ENCODE assay signal across 21 mouse cellular contexts in the genomic region with DNA sequence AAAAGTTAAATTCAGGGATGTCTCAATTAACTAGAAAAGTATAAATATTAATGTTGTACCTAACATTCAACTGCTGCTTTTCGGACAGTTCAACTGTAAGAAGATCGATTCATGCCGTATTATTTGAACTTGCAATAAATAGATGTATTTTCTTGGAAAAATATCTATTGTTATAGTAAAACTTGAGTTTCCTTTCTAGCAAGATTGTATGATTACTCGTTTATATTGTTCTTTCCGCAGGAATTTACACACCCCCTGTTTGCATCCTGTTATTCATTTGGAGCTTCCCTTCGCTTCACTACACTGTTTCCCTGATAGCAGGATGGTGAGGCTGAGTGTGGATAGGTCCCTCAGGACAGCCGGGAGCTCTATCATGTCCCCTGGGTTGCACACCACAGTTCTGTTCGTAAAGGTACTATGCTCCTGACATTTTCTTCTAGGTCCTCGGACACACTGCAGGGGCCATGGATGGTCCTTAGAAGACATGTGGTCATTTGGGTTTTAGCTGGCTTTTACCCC. TPM values are rescaled to one million over a fixed set of nuclear protein-coding genes. Genes with fewer than 3 reads are reported as not detected.
DNase-seq lines count a peak whose midpoint lies in the region; ATAC-seq and TF ChIP-seq lines count a peak whose summit lies in the region.
"Had no signal": no experiment of that assay in that cellular context is flagged by ENCODE, and none has a peak within 500 bp of the region (broad histone marks: within the 10 kb centered on the region; RNA-seq: fewer than 3 reads in every experiment).

No protein-coding gene starts in this region.

- H3K36me3 ChIP-seq in kidney, embryonic 15.5 days: peaks cover 14% of the 10 kb centered on the region; the same call in 1 of the 2 replicates
- H3K36me3 ChIP-seq in kidney, embryonic 14.5 days (ENCODE audit: control insufficient read depth, insufficient read depth, low read length): no peaks in the 10 kb centered on the region
- H3K36me3 ChIP-seq in lung, embryonic 14.5 days (ENCODE audit: insufficient read depth): peaks cover 4% of the 10 kb centered on the region; the same call in 1 of the 2 replicates
- H3K36me3 ChIP-seq: forebrain, embryonic 10.5 days; heart, embryonic 13.5 days; hindbrain, embryonic 10.5 days had no signal

- DNase-seq in heart, adult 18-20 months: peak; percentile 26 to 49
- DNase-seq in heart, postnatal 25 days (ENCODE audit: low spot score): no peak
- DNase-seq in lung, embryonic 14.5 days: peak; percentile 42
- DNase-seq in lung, postnatal 36 days: peak; percentile 59
- DNase-seq in spleen, postnatal 36 days (ENCODE audit: low spot score in 2 of 2): no peak
- DNase-seq: adrenal gland, postnatal 36 days; cerebellum, adult 18-20 months; cerebellum, postnatal 36 days; midbrain, embryonic 14.5 days; thymus, postnatal 25 days had no signal

- intact Hi-C loops in heart, postnatal 25 days (cut with DNase I): no loop called here

- no peak for ATAC-seq in kidney, embryonic 15.5 days (replicated peaks; ENCODE audit: low FRiP score)
- no peak for ATAC-seq in kidney, embryonic 14.5 days (ENCODE audit: low FRiP score, low TSS enrichment)
- no peak for ATAC-seq in lung, embryonic 14.5 days (ENCODE audit: insufficient read depth)
- ATAC-seq: hindbrain, postnatal 0 days; intestine, postnatal 0 days had no signal

- H3K4me2 ChIP-seq in kidney, embryonic 15.5 days: no peak overlapping the region
- no peak overlapping the region for H3K4me2 ChIP-seq in kidney, embryonic 14.5 days (replicated peaks; ENCODE audit: low read depth, low read length)
- H3K4me2 ChIP-seq in lung, embryonic 14.5 days: no peak overlapping the region
- H3K4me2 ChIP-seq: heart, embryonic 13.5 days had no signal

- H3K4me3 ChIP-seq in kidney, embryonic 15.5 days (replicated peaks): no peak overlapping the region
- no peak overlapping the region for H3K4me3 ChIP-seq in kidney, embryonic 14.5 days (ENCODE audit: low read length)
- no peak overlapping the region for H3K4me3 ChIP-seq in lung, embryonic 14.5 days (ENCODE audit: low read depth, low read length)
- H3K4me3 ChIP-seq: forebrain, embryonic 10.5 days; heart, embryonic 13.5 days; hindbrain, embryonic 10.5 days; megakaryocyte, embryonic 14.5 days; myocyte had no signal

- WGBS in kidney, embryonic 15.5 days: 75% methylated on average over 9 of the region's 9 CpGs
- 87% methylated on average over 9 of the region's 9 CpGs for WGBS in kidney, embryonic 14.5 days
- WGBS in lung, embryonic 14.5 days: 84% methylated on average over 9 of the region's 9 CpGs

- no peak overlapping the region for H3K9ac ChIP-seq in kidney, embryonic 15.5 days
- no peak overlapping the region for H3K9ac ChIP-seq in kidney, embryonic 14.5 days (ENCODE audit: low read depth, low read length)
- no peak overlapping the region for H3K9ac ChIP-seq in lung, embryonic 14.5 days
- H3K9ac ChIP-seq: heart, embryonic 13.5 days had no signal

- H3K27me3 ChIP-seq in kidney, embryonic 15.5 days: no peaks in the 10 kb centered on the region
- H3K27me3 ChIP-seq in kidney, embryonic 14.5 days (ENCODE audit: control insufficient read depth, insufficient read depth, low read length): no peaks in the 10 kb centered on the region
- no peaks in the 10 kb centered on the region for H3K27me3 ChIP-seq in lung, embryonic 14.5 days (ENCODE audit: insufficient read depth, low read length)
- H3K27me3 ChIP-seq: CH12.LX; heart, embryonic 13.5 days; megakaryocyte, embryonic 14.5 days had no signal

- 0 out of 2 replicates have a peak overlapping the region, but pooled peaks have one; percentile 32 for H3K27ac ChIP-seq in kidney, embryonic 15.5 days
- no peak overlapping the region for H3K27ac ChIP-seq in kidney, embryonic 14.5 days (ENCODE audit: low read depth, low read length)
- no peak overlapping the region for H3K27ac ChIP-seq in lung, embryonic 14.5 days (ENCODE audit: low read depth)
- H3K27ac ChIP-seq: forebrain, embryonic 10.5 days; heart, embryonic 13.5 days; hindbrain, embryonic 10.5 days; hindbrain, postnatal 0 days had no signal

- no peak for TF ChIP-seq CTCF in lung, embryonic 14.5 days (IDR thresholded peaks at IDR 0.05; ENCODE audit: low read depth)

- H3K4me1 ChIP-seq in kidney, embryonic 15.5 days: 0 out of 2 replicates have a peak, but pooled peaks cover 2% of the 10 kb centered on the region
- no peaks in the 10 kb centered on the region for H3K4me1 ChIP-seq in kidney, embryonic 14.5 days (ENCODE audit: control insufficient read depth, insufficient read depth, low read length)
- H3K4me1 ChIP-seq in lung, embryonic 14.5 days (ENCODE audit: insufficient read depth): no peaks in the 10 kb centered on the region
- H3K4me1 ChIP-seq: forebrain, embryonic 10.5 days; heart, embryonic 13.5 days; hindbrain, embryonic 10.5 days had no signal

- no peaks in the 10 kb centered on the region for H3K9me3 ChIP-seq in kidney, embryonic 15.5 days (replicated peaks)
- no peaks in the 10 kb centered on the region for H3K9me3 ChIP-seq in kidney, embryonic 14.5 days (ENCODE audit: control insufficient read depth, low read length)
- no peaks in the 10 kb centered on the region for H3K9me3 ChIP-seq in lung, embryonic 14.5 days (ENCODE audit: low read depth, low read length)
- H3K9me3 ChIP-seq: forebrain, embryonic 10.5 days; heart, embryonic 13.5 days; hindbrain, embryonic 10.5 days; megakaryocyte, embryonic 14.5 days had no signal

RNA-seq across cellular contexts. Expression of a gene that starts 12.2 kb away (rescaled TPM):
- total RNA-seq in heart, adult 18-20 months (2021): 1 to 10 TPM; 3.4 to 3.9 TPM
- total RNA-seq in heart, postnatal 25 days (2021): 1 to 10 TPM; 5.3 to 6.2 TPM
- polyA plus RNA-seq in kidney, embryonic 15.5 days (2015; fragmentation: Nextera tagmentation; extraction: Ambion mirVana): 6.1 and 7.0 TPM in 2 replicates
- polyA plus RNA-seq in kidney, embryonic 14.5 days (2014; fragmentation: Nextera tagmentation; extraction: Ambion mirVana): 4.1 and 8.0 TPM in 2 replicates
- polyA plus RNA-seq in lung, embryonic 14.5 days (2014; fragmentation: Nextera tagmentation; extraction: Ambion mirVana): 21.5 and 24.1 TPM in 2 replicates
- total RNA-seq: MEL had no signal

Comparison
In these comparisons a context has a peak if more than half of its experiments do, and no peak if none do; other contexts are left out.
1. DNase-seq: peak in heart, adult 18-20 months (2 of 2), lung, embryonic 14.5 days (single experiment) and lung, postnatal 36 days (single experiment); none in heart, postnatal 25 days (single experiment) and spleen, postnatal 36 days (0 of 2).